Mouse (Mus musculus) hindbrain, postnatal 0 days (tissue): ENCODE data around the gene Ehd3. TPM values are rescaled to one million over a fixed set of nuclear protein-coding genes. Genes with fewer than 3 reads are reported as not detected.
A peak's percentile ranks its signal among the peaks of the same experiment; 100 is the strongest.

ENCODE experiments used
- ATAC-seq: fragments of 200-750 bp; cut with Nextera tagmentation; 2 replicates; pipeline ENCODE4 v1.8.0; 2017; ENCODE audit warnings: mild to moderate bottlenecking, moderate TSS enrichment, moderate library complexity
- DNase-seq: peaks from one replicate; pipeline ENCODE4 v3.0.0-alpha.2; 2015; ENCODE audit warnings: low spot score
- H3K27ac ChIP-seq: fragments of 300-500 bp; sonication (generic); 2 replicates; pipeline ENCODE4 v1.5.1; 2014; ENCODE audit warnings: mild to moderate bottlenecking
- H3K27me3 ChIP-seq: fragments of 300-500 bp; sonication (generic); 2 replicates; pipeline ENCODE4 v1.6.1; 2014; ENCODE audit warnings: low read length, mixed read lengths; ENCODE audit not compliant: insufficient read depth
- H3K36me3 ChIP-seq: fragments of 300-500 bp; sonication (generic); 2 replicates; pipeline ENCODE4 v1.6.1; 2014; ENCODE audit warnings: low read length, mixed read lengths; ENCODE audit not compliant: insufficient read depth
- H3K4me1 ChIP-seq: fragments of 300-500 bp; sonication (generic); 2 replicates; pipeline ENCODE4 v1.6.1; 2014; ENCODE audit warnings: antibody characterized with exemption, low read length, mixed read lengths; ENCODE audit not compliant: insufficient read depth
- H3K4me2 ChIP-seq: fragments of 300-500 bp; sonication (generic); 2 replicates; pipeline ENCODE4 v1.6.1; 2014; ENCODE audit warnings: low read depth, mild to moderate bottlenecking, low read length, moderate library complexity, mixed read lengths
- H3K4me3 ChIP-seq: fragments of 300-500 bp; sonication (generic); 2 replicates; pipeline ENCODE4 v1.5.1; 2014; ENCODE audit warnings: low read length
- H3K9ac ChIP-seq: fragments of 300-500 bp; sonication (generic); replicated peaks from 2 replicates; pipeline ENCODE4 v1.6.1; 2014; ENCODE audit warnings: mild to moderate bottlenecking, low read length, moderate library complexity, mixed read lengths
- H3K9me3 ChIP-seq: fragments of 300-500 bp; sonication (generic); 2 replicates; pipeline ENCODE4 v1.6.1; 2016; ENCODE audit warnings: low read length, mixed read lengths
- CTCF ChIP-seq: IDR thresholded peaks from 2 replicates; pipeline ENCODE4 v1.5.1; 2016; ENCODE audit warnings: antibody characterized with exemption, control low read depth, low read depth
- WGBS: fragments of 180-500 bp; shearing (Covaris S2); extraction: QIAGEN DNeasy Blood & Tissue Kit; methylation state at CpG from one replicate; pipeline ENCODE4 v1.1.7; 2014; 5-methylcytosine and 5-hydroxymethylcytosine counted together
- polyA plus RNA-seq: library from polyadenylated mRNA; unstranded; fragments of >200 nt; fragmentation: Nextera tagmentation; extraction: Ambion mirVana; gene quantifications from 2 replicates; pipeline ENCODE4 v1.2.1, GENCODE M21; 2015
- total RNA-seq: library from RNA; depleted of rRNA; stranded (reverse); fragments of >200 nt; gene quantifications from 2 replicates; pipeline ENCODE4 v1.2.3, GENCODE M21; 2014; rRNA removed

Gene Ehd3
- total RNA-seq (42.7 and 51.6 TPM in 2 replicates), polyA plus RNA-seq (22.8 and 25.5 TPM in 2 replicates)

GRCm38 (mm10) chr17:73803521-73804184 is at the start of gene Ehd3:
TSS of gene Ehd3 (plus strand) at chr17:73804134.
- no peak for DNase-seq
- no peaks in the 10 kb centered on the region for H3K9me3 ChIP-seq
- H3K27ac ChIP-seq = peak within 1 kb of the TSS; percentile 72
- no peaks in the 10 kb centered on the region for H3K36me3 ChIP-seq
- H3K4me3 ChIP-seq = peak within 1 kb of the TSS; percentile 59
- H3K9ac ChIP-seq = peak within 1 kb of the TSS; percentile 62
- no peak for TF ChIP-seq CTCF
- H3K4me1 ChIP-seq = no peaks in the 10 kb centered on the region; the same call in 1 of the 2 replicates
- H3K27me3 ChIP-seq = no peaks in the 10 kb centered on the region
- WGBS = 89% methylated on average over 5 of the region's 5 CpGs
- no peak for ATAC-seq
- peak within 1 kb of the TSS; percentile 62 for H3K4me2 ChIP-seq

DNA sequence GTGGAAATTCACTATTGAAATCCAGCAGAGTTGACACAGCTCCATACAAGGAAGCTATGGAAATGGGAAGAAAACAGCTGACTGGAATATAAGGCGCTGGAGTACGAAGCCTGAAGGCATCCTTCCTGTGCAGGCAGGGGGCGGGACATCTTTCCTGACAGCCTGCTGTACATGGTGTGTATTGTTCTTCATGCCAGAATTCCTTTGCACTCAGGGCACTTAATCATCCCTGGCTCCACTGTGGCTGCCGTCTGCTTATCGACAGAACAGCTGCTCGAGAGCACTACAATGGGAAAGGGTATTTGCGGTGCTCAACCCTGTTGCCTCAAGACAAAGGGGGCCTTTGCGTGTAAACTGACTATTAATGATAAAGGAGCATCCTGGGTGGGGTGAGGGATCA is 33.0 kb upstream of the Ehd3 start:
- ATAC-seq (peak; percentile 67; the same call in 1 of the 2 replicates), DNase-seq (peak; percentile 58)
- no peak overlapping the region for H3K4me3 ChIP-seq
- no peak overlapping the region for H3K9ac ChIP-seq
- no peaks in the 10 kb centered on the region for H3K36me3 ChIP-seq
- no peaks in the 10 kb centered on the region for H3K9me3 ChIP-seq
- no peak overlapping the region for H3K27ac ChIP-seq
- WGBS = 14% methylated on average over 8 of the region's 8 CpGs
- TF ChIP-seq CTCF = no peak
- no peak overlapping the region for H3K4me2 ChIP-seq
- no peaks in the 10 kb centered on the region for H3K4me1 ChIP-seq
- no peaks in the 10 kb centered on the region for H3K27me3 ChIP-seq

DNA sequence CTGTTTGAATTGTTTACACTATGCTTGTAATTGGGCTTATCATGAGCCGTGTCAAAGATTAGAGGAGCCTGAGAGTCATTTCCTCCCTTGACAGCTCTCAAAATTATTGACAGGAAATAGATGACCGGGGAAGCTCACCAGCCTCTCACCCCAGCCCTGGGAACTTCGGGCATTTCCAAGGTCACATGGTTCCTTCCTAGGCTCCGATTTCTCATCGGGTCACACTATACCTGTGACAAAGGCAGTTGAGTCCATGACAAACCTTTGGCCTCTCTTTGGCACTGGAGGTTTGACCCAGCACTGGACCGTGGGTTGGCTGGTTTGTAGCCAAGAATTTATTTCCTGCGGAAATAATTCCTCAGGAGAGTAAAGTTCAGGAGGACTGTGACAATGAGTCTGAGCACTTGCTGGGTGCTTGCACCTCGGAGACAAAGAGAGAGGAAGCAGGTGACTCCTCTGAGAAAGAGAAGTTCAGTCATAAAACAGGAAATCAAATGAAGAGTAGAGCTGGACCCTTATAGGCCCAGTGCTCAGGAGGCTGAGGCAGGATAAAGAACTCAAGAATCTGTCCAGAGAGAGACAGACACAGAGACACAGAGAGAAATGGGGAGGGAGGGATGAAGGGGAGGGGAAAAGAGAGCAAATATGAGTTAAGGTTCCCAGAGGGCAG is 17.2 kb upstream of the Ehd3 start:
- Histone ChIP-seq H3K4me3 (no peak overlapping the region), H3K4me2 (no peak overlapping the region), H3K9me3 (no peaks in the 10 kb centered on the region), H3K27me3 (no peaks in the 10 kb centered on the region), H3K9ac (no peak overlapping the region), H3K36me3 (no peaks in the 10 kb centered on the region), H3K27ac (no peak overlapping the region), H3K4me1 (no peaks in the 10 kb centered on the region)
- no peak for TF ChIP-seq CTCF
- DNase-seq = no peak
- WGBS = 82% methylated on average over 8 of the region's 8 CpGs
- ATAC-seq = no peak

GRCm38 (mm10) chr17:73790284-73791020 is 13.5 kb upstream of the Ehd3 start:
- TF ChIP-seq CTCF = no peak
- no peaks in the 10 kb centered on the region for H3K4me1 ChIP-seq
- H3K27ac ChIP-seq = peak overlapping the region; percentile 22; the same call in 1 of the 2 replicates
- 19% methylated on average over 12 of the region's 12 CpGs for WGBS
- H3K27me3 ChIP-seq = no peaks in the 10 kb centered on the region
- no peak for ATAC-seq
- H3K4me3 ChIP-seq = no peak overlapping the region
- H3K9ac ChIP-seq = no peak overlapping the region
- H3K9me3 ChIP-seq = no peaks in the 10 kb centered on the region
- no peaks in the 10 kb centered on the region for H3K36me3 ChIP-seq
- DNase-seq = peak; percentile 48
- no peak overlapping the region for H3K4me2 ChIP-seq

DNA sequence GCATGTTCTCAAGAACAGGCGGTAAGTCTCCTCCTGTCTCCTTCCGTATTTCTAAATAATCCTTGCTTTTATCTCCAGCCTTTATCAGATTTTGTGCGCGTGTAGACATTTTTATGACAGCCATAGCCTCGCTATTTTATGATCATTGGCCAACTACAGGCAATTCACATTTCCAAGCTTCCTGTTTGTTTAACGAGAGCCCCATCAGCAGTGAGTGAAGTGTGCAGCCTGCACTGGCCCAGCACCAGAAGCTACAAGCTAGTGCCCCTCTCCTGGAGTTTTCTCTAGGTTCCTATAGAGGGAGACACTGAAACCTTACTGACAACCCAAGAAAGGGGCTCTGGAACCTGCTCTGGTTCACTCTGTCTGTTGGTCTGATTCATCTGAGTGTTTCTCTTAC is 7.1 kb upstream of the Ehd3 start:
- Histone ChIP-seq H3K9ac (no peak overlapping the region), H3K9me3 (no peaks in the 10 kb centered on the region), H3K4me2 (no peak overlapping the region), H3K4me1 (no peaks in the 10 kb centered on the region), H3K36me3 (no peaks in the 10 kb centered on the region), H3K4me3 (no peak overlapping the region), H3K27ac (no peak overlapping the region), H3K27me3 (no peaks in the 10 kb centered on the region)
- TF ChIP-seq CTCF = no peak
- WGBS = 86% methylated on average over 6 of the region's 6 CpGs
- DNase-seq (no peak), ATAC-seq (no peak)

DNA sequence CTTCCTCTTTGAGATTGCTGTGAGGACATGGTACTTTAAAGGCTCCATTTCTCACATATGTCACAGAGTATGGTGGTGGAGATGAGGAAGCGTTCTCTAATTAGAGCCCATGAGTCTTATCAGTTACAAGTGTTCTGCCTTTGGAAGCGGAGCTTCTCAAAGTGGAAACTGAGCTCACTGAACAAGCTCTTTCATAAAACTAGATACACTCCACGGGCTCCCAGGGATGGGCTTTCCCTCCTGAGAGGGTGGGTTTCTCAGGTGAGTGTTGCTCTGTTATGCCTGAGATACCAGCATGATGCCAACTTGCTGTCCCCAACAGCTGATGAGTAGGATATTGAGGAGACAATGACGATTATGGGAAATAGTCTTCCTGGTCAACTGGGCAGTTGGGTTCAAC is 6.2 kb upstream of the Ehd3 start:
- H3K27ac ChIP-seq = no peak overlapping the region
- no peaks in the 10 kb centered on the region for H3K9me3 ChIP-seq
- no peak overlapping the region for H3K9ac ChIP-seq
- WGBS = 90% methylated on average over 4 of the region's 4 CpGs
- ATAC-seq (no peak), DNase-seq (no peak)
- no peak overlapping the region for H3K4me3 ChIP-seq
- no peaks in the 10 kb centered on the region for H3K36me3 ChIP-seq
- H3K27me3 ChIP-seq = no peaks in the 10 kb centered on the region
- no peaks in the 10 kb centered on the region for H3K4me1 ChIP-seq
- TF ChIP-seq CTCF = no peak
- H3K4me2 ChIP-seq = no peak overlapping the region
